Mouse (Mus musculus) small intestine, adult 2 months (tissue): ENCODE measurements around the gene Itm2b. TPM values are rescaled to one million over a fixed set of nuclear protein-coding genes. Genes with fewer than 3 reads are reported as not detected.

Experiments used
- H3K27ac ChIP-seq: fragments of 200-500 bp; 2 replicates; pipeline ENCODE4 v1.5.1; 2012; ENCODE audit warnings: low read depth, low read length, control low read depth, inconsistent platforms; ENCODE audit not compliant: insufficient read depth
- H3K27me3 ChIP-seq: fragments of 200-500 bp; 2 replicates; pipeline ENCODE4 v1.6.1; 2012; ENCODE audit warnings: mild to moderate bottlenecking, moderate library complexity, low read length, inconsistent platforms; ENCODE audit not compliant: control insufficient read depth, insufficient read depth
- H3K36me3 ChIP-seq: fragments of 200-500 bp; 2 replicates; pipeline ENCODE4 v1.6.1; 2012; ENCODE audit warnings: mild to moderate bottlenecking, low read length, control low read depth, inconsistent platforms; ENCODE audit not compliant: control insufficient read depth, insufficient read depth
- H3K4me1 ChIP-seq: fragments of 200-500 bp; 2 replicates; pipeline ENCODE4 v1.6.1; 2012; ENCODE audit warnings: low read length, inconsistent platforms, mixed read lengths; ENCODE audit not compliant: control insufficient read depth, insufficient read depth, insufficient read length
- H3K4me3 ChIP-seq: fragments of 200-500 bp; 2 replicates; pipeline ENCODE4 v1.5.1; 2012; ENCODE audit warnings: low read depth, mild to moderate bottlenecking, control low read depth, inconsistent platforms, low read length, moderate library complexity
- CTCF ChIP-seq: fragments of 200-500 bp; IDR thresholded peaks from 2 replicates; pipeline ENCODE4 v1.5.1; 2012; ENCODE audit warnings: low read depth, mild to moderate bottlenecking, control low read depth, inconsistent platforms, low read length, moderate library complexity, mixed read lengths; ENCODE audit not compliant: insufficient replicate concordance, insufficient read length; ENCODE audit errors: extremely low read depth
- POLR2A ChIP-seq: fragments of 200-500 bp; IDR thresholded peaks from 2 replicates; pipeline ENCODE4 v1.6.1; 2012; ENCODE audit warnings: low read depth, mild to moderate bottlenecking, control low read depth, inconsistent platforms, low read length, moderate library complexity
- WGBS: fragments of 180-500 bp; shearing (Covaris S2); methylation state at CpG from one replicate; pipeline ENCODE4 v1.1.7; 2018; 5-methylcytosine and 5-hydroxymethylcytosine counted together
- polyA plus RNA-seq: library from polyadenylated mRNA; depleted of rRNA; stranded (reverse); fragments of >200 nt; gene quantifications from 2 replicates; pipeline ENCODE4 v1.2.3, GENCODE M21; 2012

Gene Itm2b
- polyA plus RNA-seq, 1 experiment, result 990 TPM

DNA sequence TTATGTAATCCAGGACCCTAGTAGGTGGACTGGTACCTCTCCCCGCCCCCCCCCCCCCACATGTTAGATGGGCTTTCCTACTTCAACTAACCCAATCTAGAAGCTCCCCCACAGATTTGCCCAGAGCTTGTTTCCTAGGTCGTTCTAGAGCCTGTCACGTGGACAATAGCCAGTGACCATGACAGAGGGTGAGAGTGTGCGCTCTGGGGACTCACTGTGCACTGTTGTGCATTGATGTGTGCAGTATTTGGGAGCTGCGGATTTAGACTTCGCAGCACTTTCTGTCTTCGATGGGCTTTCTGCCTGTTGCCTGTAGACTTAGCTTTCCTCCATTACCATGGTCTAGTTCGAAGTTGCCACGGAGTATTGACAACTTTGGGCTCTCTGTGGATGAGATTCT is 36.5 kb upstream of the Itm2b start:
- TF ChIP-seq POLR2A, result no peak
- TF ChIP-seq CTCF, result no peak
- 85% methylated on average over 9 of the region's 9 CpGs for WGBS
- no peaks in the 10 kb centered on the region for H3K27me3 ChIP-seq

DNA sequence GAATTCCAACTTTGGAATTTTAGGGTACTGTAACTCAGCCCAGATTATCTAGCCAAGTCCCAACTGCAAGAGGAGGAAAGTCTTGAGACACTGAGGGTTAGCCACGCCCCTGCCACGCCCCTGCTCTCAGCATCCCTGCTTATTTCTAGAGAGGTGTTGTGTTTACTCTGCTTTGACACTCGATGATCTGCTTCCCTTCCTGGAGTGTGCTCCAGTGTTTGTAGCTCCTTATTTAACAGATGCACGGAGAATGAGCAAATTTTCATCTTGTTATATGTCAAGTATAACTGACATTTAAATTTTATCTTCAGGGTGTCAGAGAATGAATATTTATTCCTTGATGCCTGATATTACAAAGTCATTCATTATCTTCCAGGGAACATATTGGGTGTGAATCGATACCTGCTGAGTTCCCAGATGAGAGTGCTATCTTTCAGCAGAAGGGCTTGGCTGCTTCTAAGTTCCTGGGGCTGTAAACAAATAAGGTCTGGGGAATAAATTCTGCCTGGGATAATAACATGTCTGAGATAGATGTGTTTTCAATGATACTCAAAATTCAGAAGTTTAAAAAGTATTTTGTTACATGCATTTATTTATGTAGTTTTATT is 35.2 kb upstream of the Itm2b start:
- WGBS, result 27% methylated on average over 5 of the region's 5 CpGs
- no peak overlapping the region for H3K4me3 ChIP-seq
- H3K27me3 ChIP-seq, result no peaks in the 10 kb centered on the region
- H3K36me3 ChIP-seq, result no peaks in the 10 kb centered on the region
- H3K27ac ChIP-seq, result no peak overlapping the region
- H3K4me1 ChIP-seq, result peaks cover 2% of the 10 kb centered on the region; the same call in 1 of the 2 replicates
- TF ChIP-seq POLR2A (no peak), CTCF (no peak)

More for the DNA sequence above, 36.5 kb upstream of the Itm2b start:
- peaks cover 2% of the 10 kb centered on the region; the same call in 1 of the 2 replicates for H3K4me1 ChIP-seq
- H3K27ac ChIP-seq, result no peak overlapping the region
- H3K36me3 ChIP-seq, result no peaks in the 10 kb centered on the region
- no peak overlapping the region for H3K4me3 ChIP-seq

GRCm38 (mm10) chr14:73416511-73416910 is 31.4 kb upstream of the Itm2b start:
- Histone ChIP-seq H3K4me1 (peaks cover 4% of the 10 kb centered on the region; the same call in 1 of the 2 replicates), H3K36me3 (no peaks in the 10 kb centered on the region), H3K27ac (no peak overlapping the region), H3K4me3 (no peak overlapping the region), H3K27me3 (no peaks in the 10 kb centered on the region)
- TF ChIP-seq POLR2A (no peak), CTCF (no peak)
- WGBS, result 83% methylated on average over 5 of the region's 5 CpGs

DNA sequence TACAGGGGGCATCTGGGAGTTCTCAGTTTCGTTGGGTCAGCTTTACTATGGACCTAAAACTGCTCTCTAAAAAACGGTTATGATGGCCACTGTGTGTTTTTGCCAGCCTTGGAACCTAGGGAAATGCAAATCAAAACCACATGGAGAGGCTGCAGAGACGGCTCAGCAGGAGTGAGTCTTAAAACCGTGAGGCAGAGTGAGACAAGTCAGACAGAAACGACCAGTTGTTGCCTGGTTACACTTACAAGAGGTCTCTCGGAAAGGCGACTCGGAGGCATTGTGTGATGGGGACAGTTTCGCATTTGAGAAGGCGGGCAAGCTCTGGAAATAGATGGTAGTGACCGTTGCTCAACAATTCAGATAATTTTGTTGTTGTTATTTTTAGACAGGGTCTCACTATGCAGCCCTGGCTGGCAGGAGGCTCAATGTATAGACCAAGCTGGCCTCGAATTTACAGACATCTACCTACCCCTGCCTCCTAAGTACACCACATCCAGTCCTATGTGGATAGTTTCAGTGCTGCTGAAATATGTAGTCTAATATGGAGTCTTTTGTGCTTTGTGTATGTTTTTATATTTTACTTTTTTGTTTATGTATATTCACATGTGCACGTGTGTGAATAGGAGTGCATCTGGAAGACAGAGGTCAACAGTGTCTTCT is 30.4 kb upstream of the Itm2b start:
- TF ChIP-seq CTCF (no peak), POLR2A (no peak)
- H3K27ac ChIP-seq, result no peak overlapping the region
- H3K27me3 ChIP-seq, result no peaks in the 10 kb centered on the region
- no peak overlapping the region for H3K4me3 ChIP-seq
- 79% methylated on average over 13 of the region's 13 CpGs for WGBS
- H3K36me3 ChIP-seq, result no peaks in the 10 kb centered on the region
- H3K4me1 ChIP-seq, result peaks cover 4% of the 10 kb centered on the region; the same call in 1 of the 2 replicates

GRCm38 (mm10) chr14:73411729-73412128 is 26.6 kb upstream of the Itm2b start:
- no peaks in the 10 kb centered on the region for H3K27me3 ChIP-seq
- no peaks in the 10 kb centered on the region for H3K36me3 ChIP-seq
- 83% methylated on average over 1 of the region's 1 CpGs for WGBS
- no peak overlapping the region for H3K27ac ChIP-seq
- H3K4me3 ChIP-seq, result no peak overlapping the region
- H3K4me1 ChIP-seq, result peaks cover 2% of the 10 kb centered on the region; the same call in 1 of the 2 replicates
- TF ChIP-seq CTCF (no peak), POLR2A (no peak)

DNA sequence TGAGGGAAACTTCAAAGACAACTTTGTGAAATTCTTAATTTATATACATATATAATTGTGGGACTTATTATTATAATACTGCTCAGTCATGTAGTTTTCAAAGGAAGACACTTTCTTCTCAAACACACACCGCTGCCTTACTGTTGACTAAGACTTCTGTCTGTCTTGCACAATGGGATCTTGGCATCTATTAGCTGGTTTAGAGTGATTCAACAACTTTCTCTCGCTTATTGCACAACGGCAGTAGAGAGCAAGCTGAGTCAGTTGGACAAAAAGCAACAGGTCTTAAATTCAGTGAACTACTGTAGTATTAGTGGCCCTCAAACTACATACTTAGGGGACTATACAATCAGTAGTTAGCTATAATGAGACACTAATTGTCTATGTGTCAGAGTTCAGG is 25.0 kb upstream of the Itm2b start:
- Histone ChIP-seq H3K27ac (no peak overlapping the region), H3K4me3 (no peak overlapping the region), H3K36me3 (no peaks in the 10 kb centered on the region), H3K27me3 (no peaks in the 10 kb centered on the region), H3K4me1 (peaks cover 2% of the 10 kb centered on the region; the same call in 1 of the 2 replicates)
- WGBS, result 58% methylated on average over 3 of the region's 3 CpGs
- TF ChIP-seq CTCF, result no peak
- TF ChIP-seq POLR2A, result no peak

- Histone ChIP-seq H3K4me1 (no peaks in the 10 kb centered on the region), H3K27ac (no peak overlapping the region), H3K36me3 (no peaks in the 10 kb centered on the region), H3K4me3 (no peak overlapping the region), H3K27me3 (no peaks in the 10 kb centered on the region)
- WGBS, result 76% methylated on average over 4 of the region's 4 CpGs
- TF ChIP-seq CTCF (no peak), POLR2A (no peak)
Measured at GRCm38 (mm10) chr14:73408223-73408845, 23.2 kb upstream of the Itm2b start.
